Mouse (Mus musculus): ENCODE measurements around the gene Ddx43.

- TF ChIP-seq POLR2A (IDR thresholded peaks at IDR 0.05; ENCODE audit: low read depth, low read length): no peak
- no peak for TF ChIP-seq CTCF (IDR thresholded peaks at IDR 0.05; ENCODE audit: extremely low read depth, insufficient read length, insufficient replicate concordance, low read depth, low read length)
Observed at GRCm38 (mm10) chr9:78395244-78395629, 340 bp upstream of the Ddx43 start.
